Mouse (Mus musculus) bone marrow macrophage, adult 2 months (primary cell): ENCODE results near the gene Ppp1r8. TPM values are rescaled to one million over a fixed set of nuclear protein-coding genes. Genes with fewer than 3 reads are reported as not detected.

Experiments
- H3K27ac ChIP-seq: 2 replicates; pipeline ENCODE4 v1.5.1; 2012; ENCODE audit warnings: low read depth, low read length; ENCODE audit not compliant: insufficient read depth
- H3K4me1 ChIP-seq: 2 replicates; pipeline ENCODE4 v1.6.1; 2012; ENCODE audit warnings: low read length; ENCODE audit not compliant: control insufficient read depth, insufficient read depth
- H3K4me3 ChIP-seq: 2 replicates; pipeline ENCODE4 v1.5.1; 2012; ENCODE audit warnings: mild to moderate bottlenecking, low read length, moderate library complexity; ENCODE audit not compliant: insufficient read depth
- CTCF ChIP-seq: IDR thresholded peaks from 2 replicates; pipeline ENCODE4 v1.5.1; 2012; ENCODE audit warnings: low read depth, mild to moderate bottlenecking, low read length, moderate library complexity
- POLR2A ChIP-seq: IDR thresholded peaks from 2 replicates; pipeline ENCODE4 v1.6.1; 2012; ENCODE audit warnings: mild to moderate bottlenecking, low read depth, low read length, borderline replicate concordance
- polyA plus RNA-seq: library from polyadenylated mRNA; stranded (reverse); fragments of >200 nt; gene quantifications from 2 replicates; pipeline ENCODE4 v1.2.4, GENCODE M21; 2012; ENCODE audit not compliant: missing spikeins, insufficient read depth, insufficient read length

Gene Ppp1r8
- polyA plus RNA-seq, 1 experiment, result 28.5 TPM

GRCm38 (mm10) chr4:132807771-132808641, 35.0 kb downstream of the Ppp1r8 start:
- Histone ChIP-seq H3K27ac (peak overlapping the region; percentile 97), H3K4me1 (peaks cover 50% of the 10 kb centered on the region), H3K4me3 (peak overlapping the region; percentile 34)
- TF ChIP-seq CTCF, result no peak
- no peak for TF ChIP-seq POLR2A

GRCm38 (mm10) chr4:132806620-132807191, 36.3 kb downstream of the Ppp1r8 start:
- Histone ChIP-seq H3K27ac (peak overlapping the region; percentile 30), H3K4me1 (peaks cover 59% of the 10 kb centered on the region), H3K4me3 (no peak overlapping the region)
- TF ChIP-seq CTCF (no peak), POLR2A (no peak)

- TF ChIP-seq CTCF, result no peak
- TF ChIP-seq POLR2A, result no peak
- Histone ChIP-seq H3K27ac (peak overlapping the region; percentile 89), H3K4me3 (no peak overlapping the region), H3K4me1 (peaks cover 67% of the 10 kb centered on the region)
Observed at GRCm38 (mm10) chr4:132805599-132806197, 37.3 kb downstream of the Ppp1r8 start.

- TF ChIP-seq POLR2A (no peak), CTCF (no peak)
- Histone ChIP-seq H3K4me3 (no peak overlapping the region), H3K4me1 (peaks cover 68% of the 10 kb centered on the region), H3K27ac (peak overlapping the region; percentile 89)
Observed at GRCm38 (mm10) chr4:132805146-132805545, 37.8 kb downstream of the Ppp1r8 start.

- H3K4me3 ChIP-seq, result peak overlapping the region; percentile 7; the same call in 1 of the 2 replicates
- TF ChIP-seq POLR2A (no peak), CTCF (no peak)
- H3K27ac ChIP-seq, result peak overlapping the region; percentile 89
- H3K4me1 ChIP-seq, result peaks cover 69% of the 10 kb centered on the region
Observed at GRCm38 (mm10) chr4:132804331-132804730, 38.6 kb downstream of the Ppp1r8 start.

- no peak overlapping the region for H3K4me3 ChIP-seq
- peak overlapping the region; percentile 89 for H3K27ac ChIP-seq
- peaks cover 65% of the 10 kb centered on the region for H3K4me1 ChIP-seq
- TF ChIP-seq CTCF, result no peak
- no peak for TF ChIP-seq POLR2A
Observed at GRCm38 (mm10) chr4:132803876-132804275, 39.1 kb downstream of the Ppp1r8 start.

GRCm38 (mm10) chr4:132803212-132803611, 39.8 kb downstream of the Ppp1r8 start:
- TF ChIP-seq POLR2A (no peak), CTCF (no peak)
- no peak overlapping the region for H3K4me3 ChIP-seq

GRCm38 (mm10) chr4:132802171-132802637, 40.8 kb downstream of the Ppp1r8 start:
- Histone ChIP-seq H3K4me1 (peaks cover 61% of the 10 kb centered on the region), H3K4me3 (peak overlapping the region; percentile 9; the same call in 1 of the 2 replicates), H3K27ac (peak overlapping the region; percentile 93)
- no peak for TF ChIP-seq POLR2A
- no peak for TF ChIP-seq CTCF

More at GRCm38 (mm10) chr4:132803212-132803611, 39.8 kb downstream of the Ppp1r8 start:
- peaks cover 60% of the 10 kb centered on the region for H3K4me1 ChIP-seq
- peak overlapping the region; percentile 93 for H3K27ac ChIP-seq

GRCm38 (mm10) chr4:132801176-132802077, 41.5 kb downstream of the Ppp1r8 start:
- H3K27ac ChIP-seq, result peak overlapping the region; percentile 93
- TF ChIP-seq CTCF, result no peak
- no peak for TF ChIP-seq POLR2A
- 0 out of 2 replicates have a peak overlapping the region, but pooled peaks have one; percentile 9 for H3K4me3 ChIP-seq
- H3K4me1 ChIP-seq, result peaks cover 61% of the 10 kb centered on the region
